Mouse (Mus musculus) sigmoid colon, adult 10 weeks (tissue): Measurements from ENCODE around the gene Sypl. TPM values are rescaled to one million over a fixed set of nuclear protein-coding genes. Genes with fewer than 3 reads are reported as not detected.

Experiments
- polyA plus RNA-seq: library from polyadenylated mRNA; stranded (reverse); fragments of 350-450 nt; fragmentation: Illumina TruSeq; extraction: RNeasy Lipid Tissue Mini Kit (QIAGEN cat#74804); gene quantifications from one replicate; pipeline ENCODE4 v1.2.3, GENCODE M21; 2014; ENCODE audit warnings: low read depth, low replicate concordance

Sypl gene
- 685 TPM for polyA plus RNA-seq

DNA sequence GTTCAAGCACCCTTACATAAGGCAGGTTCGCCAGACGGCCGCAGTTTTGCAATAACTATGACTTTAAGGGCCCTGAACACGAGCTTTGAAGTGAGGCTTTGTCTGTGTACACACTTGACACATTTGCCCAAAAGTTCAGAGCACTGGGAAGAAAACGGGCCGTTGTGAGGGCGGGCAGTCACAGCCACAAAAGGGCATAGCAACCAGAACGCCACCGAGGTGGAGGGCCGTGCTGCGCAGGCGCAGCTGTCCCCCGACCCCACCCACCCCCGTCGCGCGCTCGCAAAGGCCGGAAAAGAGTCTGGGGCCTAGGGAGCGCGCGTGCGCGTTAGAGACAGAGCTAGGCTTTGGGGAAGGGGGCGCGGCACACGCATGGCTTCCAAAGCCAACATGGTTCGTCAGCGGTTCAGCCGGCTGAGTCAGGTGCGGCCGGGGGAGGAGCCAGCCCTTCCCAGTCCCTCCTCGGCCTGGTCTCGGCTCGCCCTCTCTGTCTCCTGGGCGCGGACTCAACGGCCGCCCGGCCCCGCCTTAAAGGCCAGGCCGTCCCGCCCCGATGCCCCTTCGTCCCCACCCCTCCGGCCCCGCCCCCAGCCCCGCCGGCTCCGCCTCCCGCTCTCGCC, at the start of gene Sypl:
TSS of gene Sypl (plus strand) at position 296 of the 620 bp plus-strand sequence.

Other genes starting within 250 kb of the Sypl start
- 137 TPM for gene Nampt, start 134.3 kb upstream of the Sypl start, polyA plus RNA-seq
- gene Cdhr3, start 139.0 kb downstream of the Sypl start, polyA plus RNA-seq, result not detected
- gene Atxn7l1, start 193.8 kb downstream of the Sypl start, polyA plus RNA-seq, result 25.9 TPM